ENCODE assay signal across 8 mouse cellular contexts in the genomic region with DNA sequence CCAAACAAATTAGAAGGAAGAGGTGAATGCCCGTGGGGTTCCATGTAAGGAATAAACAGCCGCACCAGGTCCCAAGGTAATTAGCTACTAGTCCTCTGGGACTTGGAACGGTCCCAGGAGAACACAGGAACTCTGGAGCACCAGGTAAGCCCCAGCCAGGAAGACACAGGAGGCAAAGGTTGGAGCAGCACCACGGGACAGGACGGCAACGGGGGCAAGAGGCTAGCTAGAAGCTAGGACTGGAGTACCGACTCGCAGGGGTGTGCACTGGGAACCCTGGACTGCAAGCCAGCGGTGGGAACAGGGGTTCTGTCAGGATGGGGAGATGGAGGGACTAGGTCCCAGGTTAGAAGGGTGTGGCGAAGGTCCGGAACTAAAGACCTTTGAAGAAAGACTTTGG. TPM values are rescaled to one million over a fixed set of nuclear protein-coding genes. Genes with fewer than 3 reads are reported as not detected.
DNase-seq lines count a peak whose midpoint lies in the region; ATAC-seq and TF ChIP-seq lines count a peak whose summit lies in the region.

No protein-coding gene starts in this region.

- no peak for DNase-seq in gastrocnemius, adult 2 months
- DNase-seq in gastrocnemius, postnatal 36 days, result no peak
- DNase-seq in MN1 (ENCODE audit: low spot score), result peak; percentile 30
- DNase-seq in intestine, embryonic 14.5 days (ENCODE audit: low spot score), result no peak
- DNase-seq in yolk sac, embryonic 10.5 days (ENCODE audit: low spot score), result peak; percentile 42
- DNase-seq in gastrocnemius, postnatal 10 days, result no peak

- H3K27ac ChIP-seq in gastrocnemius, adult 2 months, result peak overlapping the region; percentile 97
- H3K27ac ChIP-seq in embryonic facial prominence, embryonic 15.5 days (replicated peaks), result no peak overlapping the region
- H3K27ac ChIP-seq in intestine, embryonic 14.5 days (ENCODE audit: low read depth), result no peak overlapping the region
- H3K27ac ChIP-seq in liver, embryonic 15.5 days (replicated peaks), result no peak overlapping the region

- H3K27me3 ChIP-seq in embryonic facial prominence, embryonic 15.5 days, result no peaks in the 10 kb centered on the region
- H3K27me3 ChIP-seq in intestine, embryonic 14.5 days (replicated peaks; ENCODE audit: control insufficient read depth, insufficient read depth, low read length), result no peaks in the 10 kb centered on the region
- no peaks in the 10 kb centered on the region for H3K27me3 ChIP-seq in liver, embryonic 15.5 days

- H3K4me3 ChIP-seq in gastrocnemius, adult 2 months, result peak overlapping the region; percentile 100
- H3K4me3 ChIP-seq in embryonic facial prominence, embryonic 15.5 days (replicated peaks), result peak overlapping the region; percentile 92
- H3K4me3 ChIP-seq in intestine, embryonic 14.5 days (ENCODE audit: low read depth, low read length), result peak overlapping the region; percentile 67
- peak overlapping the region; percentile 80 for H3K4me3 ChIP-seq in liver, embryonic 15.5 days (replicated peaks)

- peak overlapping the region; percentile 79; the same call in 1 of the 2 replicates for H3K9ac ChIP-seq in embryonic facial prominence, embryonic 15.5 days
- H3K9ac ChIP-seq in intestine, embryonic 14.5 days (ENCODE audit: low read length), result peak overlapping the region; percentile 70
- peak overlapping the region; percentile 83 for H3K9ac ChIP-seq in liver, embryonic 15.5 days

- H3K36me3 ChIP-seq in embryonic facial prominence, embryonic 15.5 days, result no peaks in the 10 kb centered on the region
- H3K36me3 ChIP-seq in intestine, embryonic 14.5 days (ENCODE audit: control insufficient read depth, insufficient read depth, low read length), result no peaks in the 10 kb centered on the region
- no peaks in the 10 kb centered on the region for H3K36me3 ChIP-seq in liver, embryonic 15.5 days (replicated peaks)

- 7% methylated on average over 11 of the region's 11 CpGs for WGBS in embryonic facial prominence, embryonic 15.5 days
- WGBS in intestine, embryonic 14.5 days, result 6% methylated on average over 11 of the region's 11 CpGs
- WGBS in liver, embryonic 15.5 days (ENCODE audit: insufficient replicate concordance), result 14% methylated on average over 11 of the region's 11 CpGs

- H3K9me3 ChIP-seq in embryonic facial prominence, embryonic 15.5 days (replicated peaks), result no peaks in the 10 kb centered on the region
- H3K9me3 ChIP-seq in intestine, embryonic 14.5 days (ENCODE audit: control insufficient read depth, low read length), result no peaks in the 10 kb centered on the region
- no peaks in the 10 kb centered on the region for H3K9me3 ChIP-seq in liver, embryonic 15.5 days (replicated peaks)

- intact Hi-C loops in gastrocnemius, adult 2 months (cut with DNase I), result loop anchor here (5.0 kb wide), 1 partner anchor 48 kb away; no protein-coding TSS in a partner anchor
- intact Hi-C loops in gastrocnemius, postnatal 36 days (cut with DNase I), result loop anchor here (5.0 kb wide), 1 partner anchor 53 kb away; no protein-coding TSS in a partner anchor

- ATAC-seq in embryonic facial prominence, embryonic 15.5 days (ENCODE audit: insufficient number of reproducible peaks, low FRiP score, low TSS enrichment, low read depth), result 0 out of 2 replicates have a peak, but pooled peaks have one; percentile 29
- ATAC-seq in intestine, embryonic 14.5 days (replicated peaks; ENCODE audit: low FRiP score, low TSS enrichment, low read depth), result 0 out of 2 replicates have a peak, but pooled peaks have one; percentile 7
- ATAC-seq in liver, embryonic 15.5 days (ENCODE audit: insufficient read depth), result no peak

- peak overlapping the region; percentile 82 for H3K4me2 ChIP-seq in embryonic facial prominence, embryonic 15.5 days (replicated peaks)
- peak overlapping the region; percentile 81 for H3K4me2 ChIP-seq in intestine, embryonic 14.5 days (ENCODE audit: low read length)
- peak overlapping the region; percentile 87 for H3K4me2 ChIP-seq in liver, embryonic 15.5 days

- TF ChIP-seq CTCF in gastrocnemius, adult 2 months (IDR thresholded peaks at IDR 0.05), result no peak

- peaks cover 21% of the 10 kb centered on the region for H3K4me1 ChIP-seq in embryonic facial prominence, embryonic 15.5 days
- H3K4me1 ChIP-seq in intestine, embryonic 14.5 days (replicated peaks; ENCODE audit: control insufficient read depth, insufficient read depth, low read length), result peaks cover 6% of the 10 kb centered on the region; the same call in 1 of the 2 replicates
- H3K4me1 ChIP-seq in liver, embryonic 15.5 days (replicated peaks), result peaks cover 38% of the 10 kb centered on the region

RNA-seq across cellular contexts. Expression of gene Mrpl44, which starts 15.2 kb away (rescaled TPM):
- total RNA-seq in gastrocnemius, adult 2 months (2021), result 10 to 100 TPM; 27.9 to 34.5 TPM
- 10 to 100 TPM; 30.3 to 32.3 TPM for total RNA-seq in gastrocnemius, postnatal 36 days (2021)
- 44.8 and 47.6 TPM in 2 replicates for polyA plus RNA-seq in embryonic facial prominence, embryonic 15.5 days (2015; fragmentation: Nextera tagmentation; extraction: Ambion mirVana)
- 51.1 and 52.9 TPM in 2 replicates for polyA plus RNA-seq in intestine, embryonic 14.5 days (2014; fragmentation: Nextera tagmentation; extraction: Ambion mirVana)
- polyA plus RNA-seq in liver, embryonic 15.5 days (2015; fragmentation: Nextera tagmentation; extraction: Ambion mirVana), result 21.8 and 22.9 TPM in 2 replicates
- 10 to 100 TPM; 35.7 to 39.1 TPM for total RNA-seq in gastrocnemius, postnatal 10 days (2021)

RNA-seq across cellular contexts. Expression of gene Wdfy1, which starts 15.3 kb away (rescaled TPM):
- total RNA-seq in gastrocnemius, adult 2 months (2021), result 10 to 100 TPM; 10.9 to 11.5 TPM
- total RNA-seq in gastrocnemius, postnatal 36 days (2021), result 10 to 100 TPM; 11.4 to 11.5 TPM
- polyA plus RNA-seq in embryonic facial prominence, embryonic 15.5 days (2015; fragmentation: Nextera tagmentation; extraction: Ambion mirVana), result 48.0 and 48.8 TPM in 2 replicates
- 36.8 and 39.4 TPM in 2 replicates for polyA plus RNA-seq in intestine, embryonic 14.5 days (2014; fragmentation: Nextera tagmentation; extraction: Ambion mirVana)
- polyA plus RNA-seq in liver, embryonic 15.5 days (2015; fragmentation: Nextera tagmentation; extraction: Ambion mirVana), result 14.0 TPM in 2 replicates
- 10 to 100 TPM; 16.6 to 18.7 TPM for total RNA-seq in gastrocnemius, postnatal 10 days (2021)

Comparison
In these comparisons a context has a peak if more than half of its experiments do, and no peak if none do; other contexts are left out.
1. DNase-seq: peak in MN1 (single experiment) and yolk sac, embryonic 10.5 days (single experiment); none in gastrocnemius, adult 2 months (single experiment), gastrocnemius, postnatal 36 days (0 of 2), intestine, embryonic 14.5 days (single experiment) and gastrocnemius, postnatal 10 days (single experiment).
2. Peak in every context shown above with its lines, with median percentiles within 50 percentile points of each other: H3K4me3 ChIP-seq, H3K4me2 ChIP-seq and H3K9ac ChIP-seq.